Mouse (Mus musculus) WW6 (cell line): ENCODE data around the gene Zc3h12a.

Experiments used
- DNase-seq: peaks from one replicate; pipeline ENCODE4 v3.0.0-alpha.2; 2013; ENCODE audit warnings: low read depth, low spot score

Gene Zc3h12a

GRCm38 (mm10) chr4:125144627-125145026 lies 17.0 kb upstream of the Zc3h12a start:
- no peak for DNase-seq

- no peak for DNase-seq
Observed at GRCm38 (mm10) chr4:125144211-125144610, 16.6 kb upstream of the Zc3h12a start.

GRCm38 (mm10) chr4:125138321-125138720 lies 10.7 kb upstream of the Zc3h12a start:
- no peak for DNase-seq

GRCm38 (mm10) chr4:125136303-125136888 lies 8.8 kb upstream of the Zc3h12a start:
- DNase-seq: no peak

GRCm38 (mm10) chr4:125135076-125135855 lies 7.6 kb upstream of the Zc3h12a start:
- no peak for DNase-seq

- no peak for DNase-seq
Observed at GRCm38 (mm10) chr4:125134631-125135030, 7.0 kb upstream of the Zc3h12a start.

GRCm38 (mm10) chr4:125134192-125134591 lies 6.6 kb upstream of the Zc3h12a start:
- no peak for DNase-seq

- no peak for DNase-seq
Observed at GRCm38 (mm10) chr4:125132394-125132793, 4.8 kb upstream of the Zc3h12a start.

- no peak for DNase-seq
Observed at GRCm38 (mm10) chr4:125131493-125131892, 3.9 kb upstream of the Zc3h12a start.

GRCm38 (mm10) chr4:125126761-125127160 lies 879 bp downstream of the Zc3h12a start:
- DNase-seq: no peak

GRCm38 (mm10) chr4:125126186-125126585 lies 1.5 kb downstream of the Zc3h12a start:
- no peak for DNase-seq

GRCm38 (mm10) chr4:125125361-125125921 lies 2.2 kb downstream of the Zc3h12a start:
- no peak for DNase-seq

GRCm38 (mm10) chr4:125124424-125125209 lies 3.0 kb downstream of the Zc3h12a start:
- DNase-seq: no peak

GRCm38 (mm10) chr4:125123279-125123671 lies 4.4 kb downstream of the Zc3h12a start:
- no peak for DNase-seq

- DNase-seq: no peak
Observed at GRCm38 (mm10) chr4:125122431-125123278, 5.0 kb downstream of the Zc3h12a start.

- no peak for DNase-seq
Observed at GRCm38 (mm10) chr4:125119721-125120120, 7.9 kb downstream of the Zc3h12a start.

GRCm38 (mm10) chr4:125119070-125119469 lies 8.6 kb downstream of the Zc3h12a start:
- no peak for DNase-seq

GRCm38 (mm10) chr4:125117902-125118320 lies 9.7 kb downstream of the Zc3h12a start:
- DNase-seq: no peak

GRCm38 (mm10) chr4:125116929-125117328 lies 10.7 kb downstream of the Zc3h12a start:
- no peak for DNase-seq

- no peak for DNase-seq
Observed at GRCm38 (mm10) chr4:125116090-125116861, 11.4 kb downstream of the Zc3h12a start.
